Mouse (Mus musculus): ENCODE results near the gene Rhov. TPM values are rescaled to one million over a fixed set of nuclear protein-coding genes. Genes with fewer than 3 reads are reported as not detected.

Rhov gene
- total RNA-seq (2023): under 1 TPM; 0.44 to 0.84 TPM

GRCm38 (mm10) chr2:119270643-119271331 is at the start of gene Rhov:
Rhov (minus strand) TSS chr2:119271272.

GRCm38 (mm10) chr2:119288270-119288882 is 17.3 kb upstream of the Rhov start, which contains the start of gene Vps18:
Vps18 (plus strand) TSS chr2:119288740.

GRCm38 (mm10) chr2:119237210-119237870 is 33.7 kb downstream of the Rhov start, which contains the start of gene Spint1:
Spint1 (plus strand) TSS chr2:119237362.

GRCm38 (mm10) chr2:119229775-119230704 is 41.0 kb downstream of the Rhov start, which contains the start of gene Ppp1r14d:
Ppp1r14d (minus strand) TSS chr2:119229906.

Other genes starting within 250 kb of the Rhov start
- 10 to 100 TPM; 12.0 to 12.5 TPM for gene Ccdc32, start 241.9 kb downstream of the Rhov start, total RNA-seq (2023)
- gene Rpusd2, start 236.5 kb downstream of the Rhov start, total RNA-seq (2023): 10 to 100 TPM; 14.2 to 17.3 TPM
- gene Knl1, start 224.2 kb downstream of the Rhov start, total RNA-seq (2023): 1 to 10 TPM; 3.2 to 3.4 TPM
- gene Rad51, start 158.5 kb downstream of the Rhov start, total RNA-seq (2023): 1 to 10 TPM; 2.6 to 3.2 TPM
- gene Rmdn3, start 114.2 kb downstream of the Rhov start, total RNA-seq (2023): 10 to 100 TPM; 27.2 to 35.9 TPM
- gene Gchfr, start 103.5 kb downstream of the Rhov start, total RNA-seq (2023): not detected
- 1 to 10 TPM; 2.9 to 6.8 TPM for gene Gm14137, start 96.8 kb downstream of the Rhov start, total RNA-seq (2023)
- 10 to 100 TPM; 36.2 to 47.6 TPM for gene Zfyve19, start 62.7 kb downstream of the Rhov start, total RNA-seq (2023)
- 10 to 100 TPM; 15.0 to 20.1 TPM for gene Dnajc17, start 62.5 kb downstream of the Rhov start, total RNA-seq (2023)
- not detected for gene Ppp1r14d, start 41.4 kb downstream of the Rhov start, total RNA-seq (2023)
- 1 to 10 TPM in 1 of 2 experiments, under 1 TPM in 1; 0.29 to 1.3 TPM for gene Spint1, start 33.9 kb downstream of the Rhov start, total RNA-seq (2023)
- gene Vps18, start 17.5 kb upstream of the Rhov start, total RNA-seq (2023): 10 to 100 TPM; 78.7 to 86.0 TPM
- gene Dll4, start 54.5 kb upstream of the Rhov start, total RNA-seq (2023): under 1 TPM; 0.55 to 0.59 TPM
- gene Chac1, start 80.0 kb upstream of the Rhov start, total RNA-seq (2023): under 1 TPM in 1 of 2 experiments, not detected in 1; 0.56 TPM
- gene Ino80, start 206.4 kb upstream of the Rhov start, total RNA-seq (2023): 10 to 100 TPM; 47.3 to 48.9 TPM

Measured in B cell, adult 67 days (primary cell).